Mouse (Mus musculus): Measurements from ENCODE around the gene Dock6. TPM values are rescaled to one million over a fixed set of nuclear protein-coding genes. Genes with fewer than 3 reads are reported as not detected.

Dock6 gene
- polyA plus RNA-seq, 1 experiment from 2014 or later: 5.3 TPM

GRCm38 (mm10) chr9:21851084-21851483 is 1.4 kb downstream of the Dock6 start:
- Histone ChIP-seq H3K4me2 (ENCODE audit: low read depth, low read length) (no peak overlapping the region), H3K4me3 (ENCODE audit: low read depth, low read length) (no peak overlapping the region), H3K27me3 (ENCODE audit: control insufficient read depth, insufficient read depth, low read depth, low read length) (no peaks in the 10 kb centered on the region), H3K9ac (ENCODE audit: low read depth, low read length) (no peak overlapping the region), H3K27ac (ENCODE audit: low read length) (no peak overlapping the region), H3K36me3 (ENCODE audit: control insufficient read depth, insufficient read depth) (no peaks in the 10 kb centered on the region), H3K9me3 (replicated peaks; ENCODE audit: control insufficient read depth, low read length) (no peaks in the 10 kb centered on the region), H3K4me1 (ENCODE audit: control insufficient read depth, low read depth, low read length) (peaks cover 9% of the 10 kb centered on the region)
- WGBS (ENCODE audit: insufficient replicate concordance): 74% methylated on average over 3 of the region's 3 CpGs
- no peak for ATAC-seq (ENCODE audit: low read depth)

GRCm38 (mm10) chr9:21849691-21850677 is 2.5 kb downstream of the Dock6 start:
- no peak overlapping the region for H3K4me2 ChIP-seq (ENCODE audit: low read depth, low read length)
- no peaks in the 10 kb centered on the region for H3K9me3 ChIP-seq (replicated peaks; ENCODE audit: control insufficient read depth, low read length)
- H3K27ac ChIP-seq (ENCODE audit: low read length): no peak overlapping the region
- no peak overlapping the region for H3K9ac ChIP-seq (ENCODE audit: low read depth, low read length)
- H3K27me3 ChIP-seq (ENCODE audit: control insufficient read depth, insufficient read depth, low read depth, low read length): no peaks in the 10 kb centered on the region
- ATAC-seq (ENCODE audit: low read depth): no peak
- H3K36me3 ChIP-seq (ENCODE audit: control insufficient read depth, insufficient read depth): no peaks in the 10 kb centered on the region
- no peak overlapping the region for H3K4me3 ChIP-seq (ENCODE audit: low read depth, low read length)
- peaks cover 12% of the 10 kb centered on the region for H3K4me1 ChIP-seq (ENCODE audit: control insufficient read depth, low read depth, low read length)
- WGBS (ENCODE audit: insufficient replicate concordance): 52% methylated on average over 7 of the region's 7 CpGs

DNA sequence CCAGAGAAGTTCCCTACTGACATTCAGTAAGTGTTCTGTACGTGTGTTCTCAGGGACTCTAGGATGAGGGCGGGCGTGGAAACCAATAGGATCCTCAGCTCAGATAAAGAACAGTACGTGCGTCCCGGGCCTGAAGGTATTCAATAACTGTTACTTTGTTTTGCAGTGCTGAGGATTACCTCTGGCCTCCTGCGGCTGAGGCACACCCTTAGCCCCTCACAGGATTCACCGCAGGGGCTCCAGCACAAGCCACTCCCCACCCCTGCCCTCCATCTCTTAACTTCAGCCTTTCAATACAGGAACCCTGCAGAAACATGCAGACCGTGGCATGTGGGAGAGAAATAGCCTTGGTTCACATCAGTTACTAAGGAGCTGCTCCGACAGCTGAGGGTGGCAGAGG is 4.5 kb downstream of the Dock6 start:
- WGBS (ENCODE audit: insufficient replicate concordance): 37% methylated on average over 10 of the region's 10 CpGs
- Histone ChIP-seq H3K4me1 (ENCODE audit: control insufficient read depth, low read depth, low read length) (peaks cover 12% of the 10 kb centered on the region), H3K4me3 (ENCODE audit: low read depth, low read length) (no peak overlapping the region), H3K27me3 (ENCODE audit: control insufficient read depth, insufficient read depth, low read depth, low read length) (no peaks in the 10 kb centered on the region), H3K9ac (ENCODE audit: low read depth, low read length) (no peak overlapping the region), H3K36me3 (ENCODE audit: control insufficient read depth, insufficient read depth) (no peaks in the 10 kb centered on the region), H3K27ac (ENCODE audit: low read length) (peak overlapping the region; percentile 13; the same call in 1 of the 2 replicates), H3K4me2 (ENCODE audit: low read depth, low read length) (no peak overlapping the region), H3K9me3 (replicated peaks; ENCODE audit: control insufficient read depth, low read length) (no peaks in the 10 kb centered on the region)
- no peak for ATAC-seq (ENCODE audit: low read depth)

DNA sequence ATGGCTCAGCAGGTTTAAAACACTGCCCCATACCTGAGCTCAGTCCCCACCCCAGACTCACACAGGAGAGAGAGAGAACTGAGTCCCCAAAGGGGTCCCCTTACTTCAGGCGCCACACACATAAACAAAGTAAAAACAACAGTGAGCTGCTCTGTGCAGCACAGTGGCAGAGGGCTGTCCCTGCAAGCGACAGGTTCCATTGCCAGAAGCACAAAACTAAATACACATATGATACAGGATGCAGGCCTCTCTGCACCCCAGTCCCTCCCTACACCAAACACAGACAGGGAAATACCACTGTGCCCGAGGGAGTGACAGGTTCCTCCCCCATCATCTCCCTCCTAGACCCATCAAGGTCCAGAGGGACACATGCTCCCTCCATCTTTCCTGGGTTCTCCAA is 5.0 kb downstream of the Dock6 start:
- no peaks in the 10 kb centered on the region for H3K27me3 ChIP-seq (ENCODE audit: control insufficient read depth, insufficient read depth, low read depth, low read length)
- H3K9ac ChIP-seq (ENCODE audit: low read depth, low read length): no peak overlapping the region
- no peak overlapping the region for H3K4me3 ChIP-seq (ENCODE audit: low read depth, low read length)
- no peaks in the 10 kb centered on the region for H3K9me3 ChIP-seq (replicated peaks; ENCODE audit: control insufficient read depth, low read length)
- peaks cover 7% of the 10 kb centered on the region for H3K4me1 ChIP-seq (ENCODE audit: control insufficient read depth, low read depth, low read length)
- no peaks in the 10 kb centered on the region for H3K36me3 ChIP-seq (ENCODE audit: control insufficient read depth, insufficient read depth)
- 37% methylated on average over 3 of the region's 3 CpGs for WGBS (ENCODE audit: insufficient replicate concordance)
- H3K4me2 ChIP-seq (ENCODE audit: low read depth, low read length): no peak overlapping the region
- no peak for ATAC-seq (ENCODE audit: low read depth)
- peak overlapping the region; percentile 41 for H3K27ac ChIP-seq (ENCODE audit: low read length)

DNA sequence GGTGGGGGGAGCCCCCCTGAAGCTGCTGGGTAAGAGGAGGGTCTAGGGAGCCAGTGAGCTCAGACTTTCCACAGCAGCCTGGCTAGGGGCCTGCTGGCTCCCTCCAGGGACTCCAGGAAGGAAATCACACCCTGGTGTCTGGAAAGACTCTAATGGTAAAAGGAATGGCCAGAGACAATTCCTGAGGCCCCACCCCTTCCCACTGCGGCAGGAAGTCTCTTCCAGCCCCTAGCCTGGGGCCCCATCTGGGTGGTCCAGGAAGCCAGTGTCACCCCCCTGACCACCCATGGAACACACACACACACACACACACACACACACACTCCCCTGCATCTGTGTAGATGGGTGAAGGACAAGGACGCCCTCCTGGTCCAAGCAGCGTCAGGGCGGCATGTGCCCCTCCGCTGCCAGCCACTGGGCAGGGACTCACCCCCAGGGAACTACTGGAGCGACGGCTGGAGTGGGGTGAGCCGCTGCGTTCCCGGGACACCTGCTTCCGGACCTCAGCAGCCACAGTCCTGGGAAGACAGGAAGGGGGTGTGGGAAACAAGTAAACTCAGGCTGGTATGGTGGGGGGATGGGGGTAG is 5.6 kb downstream of the Dock6 start:
- H3K27me3 ChIP-seq (ENCODE audit: control insufficient read depth, insufficient read depth, low read depth, low read length): no peaks in the 10 kb centered on the region
- H3K36me3 ChIP-seq (ENCODE audit: control insufficient read depth, insufficient read depth): no peaks in the 10 kb centered on the region
- WGBS (ENCODE audit: insufficient replicate concordance): 34% methylated on average over 11 of the region's 11 CpGs
- ATAC-seq (ENCODE audit: low read depth): peak; percentile 44; the same call in 1 of the 2 replicates
- H3K4me1 ChIP-seq (ENCODE audit: control insufficient read depth, low read depth, low read length): peaks cover 3% of the 10 kb centered on the region; the same call in 1 of the 2 replicates
- H3K4me2 ChIP-seq (ENCODE audit: low read depth, low read length): no peak overlapping the region
- H3K9ac ChIP-seq (ENCODE audit: low read depth, low read length): no peak overlapping the region
- no peak overlapping the region for H3K4me3 ChIP-seq (ENCODE audit: low read depth, low read length)
- H3K27ac ChIP-seq (ENCODE audit: low read length): peak overlapping the region; percentile 33; the same call in 1 of the 2 replicates
- H3K9me3 ChIP-seq (replicated peaks; ENCODE audit: control insufficient read depth, low read length): no peaks in the 10 kb centered on the region

GRCm38 (mm10) chr9:21845381-21846080 is 6.9 kb downstream of the Dock6 start:
- Histone ChIP-seq H3K9me3 (replicated peaks; ENCODE audit: control insufficient read depth, low read length) (no peaks in the 10 kb centered on the region), H3K27me3 (ENCODE audit: control insufficient read depth, insufficient read depth, low read depth, low read length) (no peaks in the 10 kb centered on the region), H3K4me2 (ENCODE audit: low read depth, low read length) (no peak overlapping the region), H3K36me3 (ENCODE audit: control insufficient read depth, insufficient read depth) (no peaks in the 10 kb centered on the region), H3K4me1 (ENCODE audit: control insufficient read depth, low read depth, low read length) (peaks cover 3% of the 10 kb centered on the region; the same call in 1 of the 2 replicates), H3K4me3 (ENCODE audit: low read depth, low read length) (no peak overlapping the region), H3K27ac (ENCODE audit: low read length) (no peak overlapping the region), H3K9ac (ENCODE audit: low read depth, low read length) (no peak overlapping the region)
- ATAC-seq (ENCODE audit: low read depth): no peak
- WGBS (ENCODE audit: insufficient replicate concordance): 42% methylated on average over 14 of the region's 14 CpGs

- ATAC-seq (ENCODE audit: low read depth): no peak
- H3K27ac ChIP-seq (ENCODE audit: low read length): peak overlapping the region; percentile 11; the same call in 1 of the 2 replicates
Measured at GRCm38 (mm10) chr9:21843086-21843485, 9.3 kb downstream of the Dock6 start.

DNA sequence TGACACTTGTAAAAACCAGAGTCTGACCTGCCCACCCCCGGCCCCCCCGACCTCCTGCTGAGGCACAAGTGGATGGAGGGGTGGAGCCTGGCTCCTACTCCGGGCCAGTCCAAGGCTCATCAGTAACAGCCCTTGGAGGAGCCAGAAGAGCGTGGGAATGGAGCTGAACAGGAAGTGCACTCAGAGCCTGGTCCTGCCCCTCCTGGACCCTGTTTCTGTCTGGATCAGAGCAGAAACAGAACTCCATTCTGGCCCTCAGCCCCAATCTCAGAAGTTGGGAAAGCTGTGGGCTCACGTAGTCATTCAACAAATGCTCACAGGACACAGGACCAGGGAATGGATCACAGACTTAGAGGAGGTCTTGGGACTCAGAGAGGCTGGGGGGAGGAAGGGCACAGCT is 10.0 kb downstream of the Dock6 start:
- H3K27me3 ChIP-seq (ENCODE audit: control insufficient read depth, insufficient read depth, low read depth, low read length): no peaks in the 10 kb centered on the region
- no peak overlapping the region for H3K9ac ChIP-seq (ENCODE audit: low read depth, low read length)
- ATAC-seq (ENCODE audit: low read depth): no peak
- no peaks in the 10 kb centered on the region for H3K36me3 ChIP-seq (ENCODE audit: control insufficient read depth, insufficient read depth)
- peaks cover 3% of the 10 kb centered on the region; the same call in 1 of the 2 replicates for H3K4me1 ChIP-seq (ENCODE audit: control insufficient read depth, low read depth, low read length)
- no peak overlapping the region for H3K4me3 ChIP-seq (ENCODE audit: low read depth, low read length)
- WGBS (ENCODE audit: insufficient replicate concordance): 43% methylated on average over 5 of the region's 5 CpGs
- no peaks in the 10 kb centered on the region for H3K9me3 ChIP-seq (replicated peaks; ENCODE audit: control insufficient read depth, low read length)
- no peak overlapping the region for H3K27ac ChIP-seq (ENCODE audit: low read length)
- H3K4me2 ChIP-seq (ENCODE audit: low read depth, low read length): no peak overlapping the region

More at GRCm38 (mm10) chr9:21843086-21843485, 9.3 kb downstream of the Dock6 start:
- no peaks in the 10 kb centered on the region for H3K27me3 ChIP-seq (ENCODE audit: control insufficient read depth, insufficient read depth, low read depth, low read length)
- no peak overlapping the region for H3K4me2 ChIP-seq (ENCODE audit: low read depth, low read length)
- H3K9ac ChIP-seq (ENCODE audit: low read depth, low read length): no peak overlapping the region
- H3K4me3 ChIP-seq (ENCODE audit: low read depth, low read length): no peak overlapping the region
- H3K36me3 ChIP-seq (ENCODE audit: control insufficient read depth, insufficient read depth): no peaks in the 10 kb centered on the region
- no peaks in the 10 kb centered on the region for H3K9me3 ChIP-seq (replicated peaks; ENCODE audit: control insufficient read depth, low read length)
- peaks cover 3% of the 10 kb centered on the region; the same call in 1 of the 2 replicates for H3K4me1 ChIP-seq (ENCODE audit: control insufficient read depth, low read depth, low read length)
- WGBS (ENCODE audit: insufficient replicate concordance): 62% methylated on average over 6 of the region's 6 CpGs

All from liver, embryonic 16.5 days (tissue).